Mouse (Mus musculus): ENCODE measurements around the gene Wdr31. TPM values are rescaled to one million over a fixed set of nuclear protein-coding genes. Genes with fewer than 3 reads are reported as not detected.

The Wdr31 gene
- total RNA-seq (2015) (0.95 and 1.2 TPM in 2 replicates), total RNA-seq (2017) (0.50 and 1.5 TPM in 2 replicates)

DNA sequence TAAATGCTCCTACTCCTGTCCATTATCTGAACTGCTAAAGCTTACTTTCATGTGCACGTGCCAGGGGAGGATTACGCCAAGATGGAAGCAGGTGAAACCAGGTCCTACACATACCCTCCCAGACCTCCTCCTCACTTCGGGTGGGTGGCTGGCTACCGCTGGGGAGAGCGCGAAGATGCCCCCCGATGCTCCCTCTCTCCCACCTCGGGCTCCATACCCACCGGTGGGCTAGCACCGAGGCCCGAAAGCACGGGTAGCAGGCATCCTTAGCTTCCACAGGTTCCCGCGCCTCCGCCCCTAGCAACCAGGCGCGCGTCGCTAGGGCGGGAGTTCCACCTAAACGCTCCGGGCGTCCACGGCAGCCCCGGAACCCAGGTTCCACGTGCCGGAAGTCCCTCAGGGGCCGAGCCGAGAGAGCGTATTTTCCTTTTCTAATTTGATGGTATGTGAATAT is at the start of gene Wdr31:
Wdr31 (minus strand) TSS at position 299 of the 454 bp plus-strand sequence.
- ATAC-seq (replicated peaks; ENCODE audit: poor library complexity) = peak; percentile 100

DNA sequence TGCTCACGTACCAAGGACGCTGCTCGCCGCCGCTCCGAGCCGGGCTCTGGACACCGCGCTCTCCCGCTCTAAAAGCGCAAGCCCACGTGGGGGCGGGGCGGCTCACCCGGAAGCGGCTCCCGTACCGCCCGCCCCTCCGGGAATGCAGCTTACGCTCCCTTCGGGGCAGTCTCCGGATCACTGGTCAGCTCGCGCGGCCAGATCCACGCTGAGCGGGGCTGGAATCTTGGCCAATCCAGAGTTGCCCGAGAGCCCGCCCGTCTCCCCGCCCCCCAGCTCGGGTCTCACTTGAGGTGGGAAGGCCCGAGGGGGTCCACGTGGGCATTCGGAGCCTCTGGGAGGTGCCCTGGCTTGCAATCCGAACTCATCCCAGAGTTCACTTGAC is 49.1 kb upstream of the Wdr31 start, which contains the start of gene Alad:
Alad (minus strand) TSS at position 70 of the 385 bp plus-strand sequence.
- peak; percentile 36 for ATAC-seq (replicated peaks; ENCODE audit: poor library complexity)

DNA sequence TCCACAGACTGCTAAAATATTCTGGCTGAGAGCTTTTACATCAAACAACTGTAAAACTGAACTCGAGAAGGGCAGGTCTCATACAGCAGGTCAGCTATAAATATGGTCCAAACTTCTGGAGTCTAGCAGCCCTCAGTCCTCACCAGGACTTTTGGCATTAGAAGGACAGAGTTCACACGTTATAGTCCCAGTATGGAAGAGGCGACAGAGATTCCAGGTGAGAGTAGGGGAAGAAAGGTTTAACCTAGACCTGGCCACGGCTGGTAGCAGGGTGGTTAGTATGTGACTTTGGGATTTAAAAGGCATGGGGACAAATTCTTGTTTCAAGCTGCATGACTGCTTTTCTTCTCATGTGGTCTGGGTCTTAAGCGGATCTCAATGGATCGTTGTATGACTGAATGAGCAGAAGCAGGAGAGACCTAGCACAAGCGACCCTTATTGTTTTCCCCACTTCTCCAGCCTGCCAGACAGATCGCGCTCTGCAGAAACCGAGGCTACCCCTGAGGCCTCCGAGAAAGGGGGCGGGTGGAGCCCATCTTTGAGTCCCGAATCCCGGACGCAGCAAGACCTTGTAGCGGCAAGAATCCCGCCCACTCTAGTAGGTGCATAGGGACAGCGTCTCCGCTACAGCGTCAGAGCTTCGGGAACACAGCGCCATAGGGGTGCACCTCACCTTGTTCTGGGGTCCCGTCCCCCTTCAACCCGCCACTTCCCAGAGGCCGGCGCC is 48.6 kb upstream of the Wdr31 start:
- ATAC-seq (replicated peaks; ENCODE audit: poor library complexity) = peak; percentile 11

DNA sequence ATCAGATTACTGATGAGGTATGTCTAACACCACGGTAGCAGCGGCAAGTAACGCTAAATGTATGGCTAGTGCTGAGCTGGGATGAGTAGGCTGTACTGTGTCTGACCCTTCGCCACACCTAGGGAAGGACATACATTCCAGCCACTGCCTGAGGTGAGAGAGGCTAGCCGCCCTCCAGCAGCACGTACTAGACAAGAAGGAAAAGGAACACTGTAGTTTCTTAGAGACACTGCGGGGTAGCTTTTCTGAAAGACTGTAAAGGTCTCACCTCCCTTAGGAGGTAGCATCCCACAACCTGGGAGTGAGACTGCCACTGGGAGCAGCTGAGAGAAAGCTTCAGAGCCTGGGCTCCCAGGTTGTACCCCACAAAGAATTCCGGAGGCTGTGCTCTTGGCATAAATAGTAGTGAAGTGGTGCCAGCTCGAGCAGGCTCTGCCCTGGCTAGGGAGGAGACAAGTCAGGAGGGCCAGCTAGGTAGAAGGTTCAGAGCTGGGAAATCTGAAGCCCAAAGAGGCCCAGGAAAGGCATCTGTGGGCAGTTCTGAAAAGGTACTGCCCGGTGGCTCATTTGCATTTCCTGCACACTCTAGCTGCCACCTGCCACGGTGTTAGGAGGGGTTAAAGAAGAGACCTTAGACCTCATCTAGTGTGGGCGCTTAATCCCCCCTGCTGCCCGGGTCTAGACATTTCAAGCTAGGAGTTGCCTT is 47.9 kb upstream of the Wdr31 start:
- no peak for ATAC-seq (replicated peaks; ENCODE audit: poor library complexity)

DNA sequence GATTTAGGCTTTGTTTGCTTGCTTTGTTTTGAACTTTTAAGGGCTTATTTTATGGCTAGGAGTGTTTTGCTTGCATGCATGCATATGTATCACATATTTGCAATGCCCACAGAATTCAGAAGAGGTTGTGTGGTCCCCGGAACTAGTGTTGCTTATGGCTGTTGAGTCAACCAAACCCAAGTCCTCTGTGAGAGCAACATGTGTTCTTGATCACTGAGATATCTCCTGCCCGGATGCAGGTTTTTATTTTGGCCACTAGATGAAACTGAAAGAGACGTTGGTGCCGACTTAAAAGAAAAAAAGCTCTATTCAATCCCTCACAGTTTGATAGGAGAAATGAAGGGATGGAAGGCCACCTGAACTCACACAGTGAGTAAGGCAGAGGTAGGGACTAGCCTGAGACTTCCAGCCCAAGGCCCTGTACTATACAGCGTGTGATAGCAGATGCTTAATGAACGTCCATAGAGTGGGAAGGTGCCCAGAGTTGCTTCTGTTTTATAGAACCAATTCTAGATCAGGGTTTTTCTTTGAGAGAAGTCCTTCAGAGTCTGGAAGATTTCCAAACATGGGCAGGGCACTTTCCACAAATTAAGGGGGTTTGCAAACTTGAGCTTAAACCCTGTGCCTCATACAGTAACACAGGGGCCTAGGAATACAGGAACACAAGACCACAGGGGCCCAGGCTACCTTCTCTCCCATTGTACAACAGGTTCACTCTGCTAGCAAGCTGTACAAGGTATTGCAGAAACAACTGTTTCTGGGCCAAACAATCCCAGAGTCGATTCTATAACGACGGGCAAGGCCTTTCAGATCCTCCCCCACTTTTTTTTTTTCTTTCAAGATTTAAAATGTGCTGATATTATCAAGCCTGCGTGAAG is 47.1 kb upstream of the Wdr31 start:
- no peak for ATAC-seq (replicated peaks; ENCODE audit: poor library complexity)

DNA sequence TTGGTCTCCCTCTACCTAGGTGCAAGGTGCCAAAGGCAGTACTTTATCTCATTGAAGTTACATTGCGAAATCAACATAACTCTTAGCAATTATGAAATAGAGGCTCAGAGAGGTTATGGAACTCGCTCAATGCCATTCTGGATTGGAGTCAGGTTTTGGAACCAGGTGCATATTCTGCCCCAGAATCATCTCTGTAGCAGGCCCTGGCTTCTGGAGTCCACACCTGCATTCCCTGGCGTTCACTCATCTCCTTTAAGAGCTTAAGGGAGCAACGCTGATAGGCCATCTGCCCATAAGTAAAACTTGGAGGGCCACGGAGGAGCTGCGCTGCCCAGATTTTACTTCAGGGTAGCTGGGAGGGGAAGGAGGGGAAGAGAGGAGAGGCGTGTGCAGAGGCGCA is 46.4 kb upstream of the Wdr31 start:
- ATAC-seq (replicated peaks; ENCODE audit: poor library complexity) = peak; percentile 7

DNA sequence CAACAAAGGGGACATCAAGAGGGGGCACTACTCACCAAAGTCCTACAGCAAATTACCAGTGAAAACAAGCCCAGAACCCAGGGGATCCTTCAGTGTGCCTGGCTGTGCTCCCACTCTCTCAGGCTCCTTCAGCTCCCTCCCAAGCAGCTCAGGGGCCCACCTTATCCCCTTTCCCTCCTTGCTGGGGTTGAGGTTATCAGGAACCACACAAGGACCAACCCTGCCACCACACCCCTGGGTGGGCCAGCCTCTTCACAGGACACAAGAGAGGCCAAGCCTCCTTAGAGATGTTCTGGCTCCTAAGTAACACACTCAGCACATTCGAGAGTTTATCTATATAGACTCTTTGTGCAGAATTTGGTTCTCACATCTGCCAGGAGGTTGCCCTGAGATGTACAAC is 45.9 kb upstream of the Wdr31 start:
- ATAC-seq (replicated peaks; ENCODE audit: poor library complexity) = peak; percentile 68

DNA sequence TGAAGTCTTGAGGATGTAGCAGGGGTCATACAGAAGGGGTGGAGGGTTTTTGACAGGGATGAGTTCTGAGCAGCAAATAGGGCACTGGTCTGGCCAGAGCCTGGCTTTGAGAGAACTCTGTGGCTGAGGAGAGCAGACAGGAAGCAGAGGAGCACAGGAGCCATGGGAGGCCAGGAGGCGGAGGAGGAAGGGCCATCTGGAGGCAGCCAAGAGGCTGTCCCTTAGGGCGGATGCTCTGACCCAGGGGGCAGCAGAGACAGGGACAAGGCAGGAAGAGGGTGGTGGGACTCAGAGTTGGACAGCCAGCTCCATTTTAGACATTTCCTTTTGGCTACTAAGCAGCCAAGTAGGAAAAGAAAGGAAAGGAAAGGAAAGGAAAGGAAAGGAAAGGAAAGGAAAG is 45.4 kb upstream of the Wdr31 start:
- no peak for ATAC-seq (replicated peaks; ENCODE audit: poor library complexity)

DNA sequence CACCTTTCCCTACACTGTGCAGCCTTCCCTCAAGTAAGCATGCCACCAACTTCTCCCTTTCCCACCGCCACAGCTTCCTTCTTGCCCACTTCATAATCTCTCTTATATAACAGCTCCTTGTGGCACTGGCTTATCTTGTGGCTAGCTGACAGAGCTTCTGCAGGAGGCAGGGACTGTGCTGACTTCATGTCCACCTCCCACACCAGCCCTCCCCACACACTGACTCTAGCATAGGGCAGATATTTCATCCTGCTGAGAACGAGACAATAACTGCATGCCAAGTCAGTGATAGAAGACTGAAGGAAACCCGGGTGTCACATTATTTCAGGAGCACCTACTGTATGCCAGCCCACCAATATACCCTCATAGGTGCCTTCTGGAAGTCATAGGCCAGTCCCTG is 44.8 kb upstream of the Wdr31 start:
- peak; percentile 27 for ATAC-seq (replicated peaks; ENCODE audit: poor library complexity)

DNA sequence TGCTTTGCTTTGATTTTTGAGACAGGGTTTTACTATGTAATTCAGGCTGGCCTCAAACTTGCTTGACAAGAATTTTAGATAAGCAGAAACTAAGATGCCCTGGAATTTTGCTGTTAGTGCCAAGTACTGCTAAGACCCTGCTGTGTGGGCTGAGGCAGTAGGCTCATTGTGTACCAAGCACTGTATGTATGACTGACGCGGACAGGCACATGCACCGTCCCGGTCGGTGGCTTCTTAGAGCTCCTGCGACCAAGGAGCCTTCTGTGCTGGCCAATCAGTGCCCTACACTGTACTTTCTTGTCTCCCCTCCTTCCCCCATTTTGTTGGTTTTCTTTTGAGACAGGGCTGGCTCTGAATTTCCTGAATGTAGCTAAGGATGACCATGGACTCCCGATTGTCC is 44.3 kb upstream of the Wdr31 start:
- no peak for ATAC-seq (replicated peaks; ENCODE audit: poor library complexity)

DNA sequence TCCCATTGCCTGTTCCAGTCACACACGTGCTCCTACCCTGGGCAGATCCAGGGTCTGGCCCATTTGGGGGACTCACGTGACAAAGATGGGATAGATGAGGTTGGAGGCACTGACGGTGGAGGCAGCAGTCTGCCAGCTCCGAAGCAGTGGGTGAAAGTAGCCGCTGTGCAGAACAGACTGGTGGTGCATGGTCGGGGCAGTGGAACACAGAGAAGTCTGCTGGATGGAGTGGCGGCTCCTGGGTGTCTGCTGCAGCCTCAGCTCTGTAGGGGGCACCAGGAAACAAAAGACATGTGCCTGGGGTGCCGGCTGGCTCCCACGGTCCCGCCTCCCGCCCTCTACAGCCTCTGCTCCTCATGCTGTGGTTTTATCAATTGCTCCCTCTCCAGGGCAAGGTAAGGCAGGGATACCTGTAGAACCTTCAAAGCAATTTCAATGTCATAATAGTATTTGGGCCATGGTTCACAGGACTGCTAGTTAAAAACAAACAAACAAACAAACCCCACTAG is 43.4 kb upstream of the Wdr31 start:
- no peak for ATAC-seq (replicated peaks; ENCODE audit: poor library complexity)

DNA sequence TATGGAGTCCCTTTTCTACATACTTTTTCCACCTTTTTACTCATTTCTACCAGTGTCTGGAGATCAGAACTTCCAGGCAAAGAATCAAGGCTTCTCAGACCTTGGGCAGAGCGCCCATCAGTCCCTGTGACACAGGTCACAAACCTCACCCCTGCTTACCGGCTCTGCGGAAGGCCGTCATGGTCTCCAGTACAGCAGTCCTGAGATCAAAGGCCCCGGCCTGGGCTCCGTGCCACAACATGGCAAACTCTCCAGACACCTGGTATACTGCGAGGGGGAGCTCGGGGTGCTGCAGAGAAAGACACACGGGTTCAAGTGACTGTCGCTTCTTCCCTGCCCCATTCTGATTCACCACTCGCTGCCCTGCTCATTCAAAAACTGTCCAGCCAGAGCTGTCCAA is 39.2 kb upstream of the Wdr31 start:
- ATAC-seq (replicated peaks; ENCODE audit: poor library complexity) = no peak

DNA sequence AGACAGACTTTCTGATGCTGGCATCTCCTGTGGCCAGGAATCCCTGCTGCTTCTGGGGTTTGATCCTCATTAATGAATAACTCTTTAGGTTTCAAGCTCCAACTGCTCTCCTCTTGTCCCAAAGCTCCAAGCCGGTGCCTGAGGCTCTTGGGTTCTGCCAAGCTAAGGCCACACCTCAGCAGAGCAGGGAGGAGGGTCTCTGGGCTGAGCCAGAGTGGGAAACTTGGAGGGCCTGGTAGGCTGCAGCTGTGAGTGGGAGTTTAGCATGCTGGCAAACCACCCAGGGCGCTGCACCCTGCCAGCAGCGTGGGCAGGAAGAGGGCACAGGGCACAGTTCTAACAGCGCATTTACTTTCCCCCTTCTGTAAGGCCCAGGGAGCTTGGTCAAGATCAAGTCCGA is 38.1 kb upstream of the Wdr31 start:
- ATAC-seq (replicated peaks; ENCODE audit: poor library complexity) = no peak

DNA sequence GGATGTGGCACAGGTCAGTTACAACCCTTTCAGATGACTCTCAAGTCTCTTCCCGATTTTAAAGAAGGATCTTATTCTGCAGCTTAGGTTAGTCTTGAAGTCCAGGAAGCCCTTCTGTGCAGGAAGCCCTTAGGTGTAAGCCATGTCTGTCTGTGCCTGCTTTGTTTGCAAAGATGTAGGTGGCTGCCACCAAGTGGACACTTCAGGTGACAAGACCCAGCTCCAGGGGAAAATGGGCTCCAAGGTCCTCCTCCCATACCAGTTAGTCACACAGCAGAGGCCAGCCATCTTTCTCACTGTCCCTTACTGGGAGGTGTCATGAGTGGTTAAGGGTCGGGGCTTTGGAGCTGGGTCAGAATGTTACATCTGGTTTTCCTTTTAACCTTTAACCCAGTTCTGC is 36.1 kb upstream of the Wdr31 start:
- peak; percentile 25 for ATAC-seq (replicated peaks; ENCODE audit: poor library complexity)

DNA sequence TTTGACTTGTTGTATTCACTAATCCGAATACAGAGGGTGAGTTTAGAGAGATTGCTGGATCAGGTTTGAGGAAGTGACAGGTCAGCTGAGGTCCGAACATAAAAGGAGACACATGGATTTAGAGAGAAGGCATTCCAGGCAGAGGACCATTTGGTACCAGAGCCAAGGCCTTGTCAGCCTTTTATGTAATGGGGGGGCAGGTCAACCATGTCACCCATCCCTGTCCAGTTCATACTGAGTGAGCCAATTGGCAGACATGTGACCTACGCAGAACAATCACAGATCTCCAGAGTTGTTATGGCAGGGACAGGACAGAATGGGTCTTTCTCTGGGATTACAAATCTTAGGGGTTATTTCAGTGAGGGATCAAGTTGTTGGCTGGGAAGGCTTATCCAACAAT is 35.3 kb upstream of the Wdr31 start:
- no peak for ATAC-seq (replicated peaks; ENCODE audit: poor library complexity)

DNA sequence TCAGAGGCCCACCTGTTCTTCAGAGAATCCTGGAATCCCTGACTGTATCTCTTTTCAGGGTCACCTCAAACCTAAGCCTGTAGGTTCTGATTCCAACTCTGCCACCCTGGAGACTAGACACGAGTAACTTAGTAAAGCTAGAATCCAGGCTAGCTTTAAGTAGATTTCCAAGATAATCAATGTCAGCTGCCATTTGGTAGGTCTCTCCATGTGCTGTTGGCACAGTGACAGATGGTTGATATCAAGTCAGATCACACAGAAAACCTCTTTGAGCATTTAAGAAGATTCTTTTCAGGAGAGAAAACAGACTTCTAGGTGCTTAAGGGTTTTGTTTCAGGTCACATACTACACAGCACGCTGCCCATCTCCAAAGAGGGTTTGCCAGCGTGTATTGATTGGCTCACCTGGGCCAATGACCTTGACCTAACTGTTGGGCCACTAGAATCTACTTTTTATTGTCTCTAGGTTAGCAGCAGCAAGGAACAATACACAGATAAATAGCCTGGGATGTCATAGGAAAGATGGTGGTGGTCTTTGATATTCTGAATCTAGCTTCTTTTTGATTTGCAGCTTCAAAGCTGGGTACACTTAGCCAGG is 32.8 kb upstream of the Wdr31 start, which contains the start of gene Hdhd3:
Hdhd3 (minus strand) TSS at position 94 of the 597 bp plus-strand sequence.
- ATAC-seq (replicated peaks; ENCODE audit: poor library complexity) = no peak

DNA sequence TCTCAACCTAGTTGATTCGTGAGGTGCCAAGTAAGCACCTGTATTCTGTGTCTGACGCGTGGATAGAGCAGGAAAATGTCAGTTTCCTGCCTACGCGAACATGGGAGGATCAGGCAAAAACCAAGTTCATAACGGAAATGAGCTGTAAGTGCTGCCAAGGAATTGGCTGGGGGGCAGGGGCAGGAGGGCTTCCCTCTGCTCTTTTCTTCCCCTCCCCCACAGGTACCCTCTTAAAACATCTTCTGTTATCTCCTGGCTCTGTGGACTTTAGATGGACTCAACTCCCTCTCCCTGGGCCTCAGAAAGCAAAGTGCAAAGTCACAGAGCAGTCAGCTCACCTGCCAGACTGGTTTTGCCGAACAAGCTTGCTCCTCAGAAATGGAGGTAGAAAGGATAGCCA is 32.3 kb upstream of the Wdr31 start:
- ATAC-seq (replicated peaks; ENCODE audit: poor library complexity) = no peak

DNA sequence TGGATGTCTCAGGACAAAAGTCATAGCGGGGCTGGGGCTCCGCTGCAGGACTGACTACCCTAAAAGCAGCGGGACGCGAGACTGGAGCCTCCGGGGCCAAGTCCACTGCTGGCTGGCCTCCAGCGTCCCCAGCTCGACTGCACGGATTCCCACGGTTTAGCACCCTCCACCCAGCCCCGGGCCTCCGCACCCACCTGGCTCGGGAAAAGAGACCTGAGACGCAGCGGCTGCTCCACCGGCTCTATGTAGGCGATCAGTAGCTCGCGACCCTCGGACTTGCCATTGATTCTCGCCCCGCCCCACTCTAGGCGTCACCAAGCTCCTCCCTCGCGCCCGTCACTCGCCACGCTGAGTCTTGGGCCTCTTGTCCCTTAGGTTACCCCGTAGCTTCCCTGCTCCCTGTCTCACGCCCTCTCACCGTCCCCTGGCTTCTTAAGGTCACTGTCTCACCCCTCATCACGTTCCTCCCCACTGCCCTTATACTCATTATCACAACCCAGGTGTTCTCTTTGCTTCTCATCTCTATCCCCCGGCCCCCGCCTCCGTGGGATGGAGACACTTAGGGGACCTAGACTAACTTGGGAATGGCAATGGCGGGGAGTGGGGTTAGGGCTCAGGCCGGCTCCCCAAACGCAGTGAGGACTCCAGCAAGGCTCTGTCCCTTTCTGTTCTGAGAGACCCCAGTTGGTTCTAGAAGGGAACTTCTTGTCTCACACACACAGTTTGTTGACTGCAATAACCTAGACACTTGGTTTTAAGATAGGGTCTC is 31.5 kb upstream of the Wdr31 start:
- peak; percentile 94 for ATAC-seq (replicated peaks; ENCODE audit: poor library complexity)

DNA sequence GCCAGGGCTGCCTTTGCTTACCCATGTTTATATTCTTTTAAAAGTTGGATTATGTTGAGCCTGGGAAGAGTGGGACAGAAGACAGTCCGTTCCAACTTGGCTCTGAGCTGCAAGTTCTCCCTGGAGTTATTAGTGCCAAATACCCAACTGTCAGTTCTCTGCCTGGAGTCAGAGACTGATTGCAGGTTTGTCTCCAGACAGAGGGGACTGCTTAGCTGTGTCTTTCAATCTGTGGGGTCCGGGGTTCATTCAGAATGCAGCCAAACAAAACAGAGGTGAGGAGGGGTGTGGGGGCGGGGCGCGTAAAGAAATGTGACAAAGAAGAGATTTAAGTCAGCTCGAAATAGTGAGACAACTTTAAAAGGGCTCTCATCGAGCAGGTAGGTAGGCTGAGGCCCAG is 30.8 kb upstream of the Wdr31 start:
- ATAC-seq (replicated peaks; ENCODE audit: poor library complexity) = peak; percentile 2; the same call in 1 of the 2 replicates

DNA sequence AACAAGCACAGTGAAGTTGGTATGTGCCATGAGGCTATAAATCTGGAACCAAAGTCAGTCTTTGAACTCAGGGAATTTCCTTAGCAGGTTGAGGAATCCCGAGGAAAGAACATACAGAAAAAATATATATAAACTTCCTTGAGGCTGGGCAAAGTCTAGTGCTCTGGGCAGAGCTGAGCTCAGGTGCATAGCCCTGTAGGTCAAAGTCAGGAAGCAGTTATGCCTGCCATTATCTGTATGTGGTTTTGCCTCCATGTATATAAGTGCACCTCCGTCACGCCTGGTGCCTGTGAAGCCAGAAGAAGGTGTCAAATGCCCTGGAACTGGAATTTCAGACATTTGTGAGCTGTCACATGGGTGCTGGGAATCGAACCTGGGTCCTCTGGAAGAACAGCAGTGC is 30.1 kb upstream of the Wdr31 start:
- ATAC-seq (replicated peaks; ENCODE audit: poor library complexity) = no peak

All from megakaryocyte progenitor cell, adult 5-6 weeks (primary cell).